Mouse (Mus musculus): ENCODE measurements at regions not wholly inside any gene's neighbourhood (a gene's known extent, or its start where the extent isn't known, plus 50 kb on each side); places are given as distances from the start of the nearest gene placed in this dataset.

DNA sequence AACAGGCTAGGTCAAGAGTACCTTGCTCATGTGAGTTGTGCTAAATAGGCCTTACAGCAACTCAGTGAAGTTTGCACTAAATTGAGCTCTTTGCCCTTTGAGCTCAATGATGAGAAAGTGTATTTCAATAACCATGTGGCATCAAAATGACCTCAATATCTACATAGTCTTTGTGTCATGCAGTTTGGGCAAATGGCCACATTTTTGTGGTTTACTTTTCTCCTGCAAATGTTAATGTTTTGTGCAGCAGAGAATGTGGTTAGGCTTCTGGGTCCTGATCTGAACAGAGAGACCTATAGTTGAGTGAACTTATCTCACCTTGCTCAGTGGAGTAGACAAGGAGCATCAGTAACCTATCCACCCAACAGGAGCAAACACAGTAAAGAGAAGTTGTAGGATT, 441.6 kb downstream of the Inhba start:
- TF ChIP-seq CEBPB (IDR thresholded peaks at IDR 0.05; ENCODE audit: low read depth) (no peak), CTCF (IDR thresholded peaks at IDR 0.05; ENCODE audit: control insufficient read depth, insufficient read depth, insufficient read length) (no peak), FOSL1 (IDR thresholded peaks at IDR 0.05; ENCODE audit: insufficient read depth, low read length, poor library complexity, severe bottlenecking) (no peak), MYOG (IDR thresholded peaks at IDR 0.05; ENCODE audit: control insufficient read depth, extremely low read depth, insufficient read length) (no peak), MAX (IDR thresholded peaks at IDR 0.05) (peak; percentile 86), USF1 (IDR thresholded peaks at IDR 0.05; ENCODE audit: low read depth) (no peak), MYOD1 (IDR thresholded peaks at IDR 0.05; ENCODE audit: control insufficient read depth, insufficient read length, low read depth) (no peak)

Measured in C2C12 (cell line).